8 mouse cellular contexts compared by ENCODE assay signal in the genomic region with DNA sequence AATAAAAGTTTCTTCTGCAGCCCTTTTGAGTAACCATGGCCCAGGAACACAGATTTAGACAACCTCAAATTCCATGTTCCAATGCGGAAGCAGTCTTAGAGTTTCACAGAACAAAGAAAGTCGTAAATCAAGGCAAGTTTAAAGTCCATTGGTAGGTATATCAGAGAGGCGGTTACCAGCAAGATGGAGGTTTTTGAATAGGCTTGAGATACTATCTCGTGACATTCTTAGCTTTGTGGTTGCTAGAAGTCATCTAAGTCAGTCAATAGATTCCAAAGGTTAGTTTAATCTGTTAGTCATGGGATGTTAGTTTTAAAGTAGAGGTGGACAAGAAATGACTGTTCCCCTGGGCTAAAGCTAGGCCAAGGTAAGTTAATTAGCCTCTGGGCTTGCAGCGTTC. TPM values are rescaled to one million over a fixed set of nuclear protein-coding genes. Genes with fewer than 3 reads are reported as not detected.
A peak's percentile ranks its signal among the peaks of the same experiment; 100 is the strongest.
DNase-seq lines count a peak whose midpoint lies in the region; ATAC-seq and TF ChIP-seq lines count a peak whose summit lies in the region.

Gene Fgd4, minus strand, starts transcription at position 89 of the 400 bp plus-strand sequence.

- TF ChIP-seq CTCF in layer of hippocampus, adult 2 months (conservative IDR thresholded peaks at IDR 0.05), result no peak

- H3K4me1 ChIP-seq in embryonic facial prominence, embryonic 11.5 days (ENCODE audit: control insufficient read depth, insufficient read depth, low read length), result no peaks in the 10 kb centered on the region
- peaks cover 0 to 2% of the 10 kb centered on the region in 2 experiments; a peak in 1 of 4 replicates for H3K4me1 ChIP-seq in heart, embryonic 14.5 days (ENCODE audit: control insufficient read depth in 2 of 2, insufficient read depth in 2 of 2, low read length in 2 of 2)
- H3K4me1 ChIP-seq in midbrain, embryonic 14.5 days (ENCODE audit: control insufficient read depth, insufficient read depth, low read length), result peaks cover 7% of the 10 kb centered on the region

- H3K4me3 ChIP-seq in layer of hippocampus, adult 2 months, result peak within 1 kb of the TSS; percentile 65
- peak within 1 kb of the TSS; percentile 71 for H3K4me3 ChIP-seq in embryonic facial prominence, embryonic 11.5 days (ENCODE audit: low read depth, low read length)
- H3K4me3 ChIP-seq in heart, embryonic 14.5 days (ENCODE audit: control insufficient read depth in 1 of 2, insufficient read depth in 1 of 2, low read depth in 1 of 2, low read length in 2 of 2), result peak within 1 kb of the TSS; percentile 65 to 89
- H3K4me3 ChIP-seq in midbrain, embryonic 14.5 days (replicated peaks; ENCODE audit: low read depth, low read length), result peak within 1 kb of the TSS; percentile 76

- H3K9ac ChIP-seq in embryonic facial prominence, embryonic 11.5 days (replicated peaks; ENCODE audit: low read length), result peak within 1 kb of the TSS; percentile 84
- peak within 1 kb of the TSS; percentile 80 for H3K9ac ChIP-seq in heart, embryonic 14.5 days (ENCODE audit: low read length)
- peak within 1 kb of the TSS; percentile 67 for H3K9ac ChIP-seq in midbrain, embryonic 14.5 days (replicated peaks; ENCODE audit: low read length)

- H3K4me2 ChIP-seq in embryonic facial prominence, embryonic 11.5 days (ENCODE audit: low read depth, low read length), result peak within 1 kb of the TSS; percentile 97
- peak within 1 kb of the TSS; percentile 96 for H3K4me2 ChIP-seq in heart, embryonic 14.5 days (ENCODE audit: low read length)
- H3K4me2 ChIP-seq in midbrain, embryonic 14.5 days (ENCODE audit: low read length), result peak within 1 kb of the TSS; percentile 98

- no peaks in the 10 kb centered on the region for H3K27me3 ChIP-seq in embryonic facial prominence, embryonic 11.5 days (ENCODE audit: control insufficient read depth, insufficient read depth, low read length)
- no peaks in the 10 kb centered on the region for H3K27me3 ChIP-seq in heart, embryonic 14.5 days (ENCODE audit: control insufficient read depth, insufficient read depth, low read length)
- H3K27me3 ChIP-seq in midbrain, embryonic 14.5 days (ENCODE audit: control insufficient read depth, insufficient read depth, low read length), result peaks cover 5% of the 10 kb centered on the region; the same call in 1 of the 2 replicates

- H3K9me3 ChIP-seq in embryonic facial prominence, embryonic 11.5 days (replicated peaks; ENCODE audit: control insufficient read depth, low read length), result no peaks in the 10 kb centered on the region
- H3K9me3 ChIP-seq in heart, embryonic 14.5 days (ENCODE audit: control insufficient read depth, low read length), result no peaks in the 10 kb centered on the region
- H3K9me3 ChIP-seq in midbrain, embryonic 14.5 days (ENCODE audit: control insufficient read depth, low read length), result no peaks in the 10 kb centered on the region

- ATAC-seq in embryonic facial prominence, embryonic 11.5 days (replicated peaks; ENCODE audit: insufficient number of reproducible peaks, low FRiP score, low TSS enrichment, low read depth), result no peak
- ATAC-seq in heart, embryonic 14.5 days (ENCODE audit: insufficient number of reproducible peaks, insufficient read depth, low FRiP score, low read depth), result no peak
- ATAC-seq in midbrain, embryonic 14.5 days (ENCODE audit: low FRiP score, low TSS enrichment), result no peak

- 48% methylated on average over 5 of the region's 5 CpGs for WGBS in embryonic facial prominence, embryonic 11.5 days
- 56% methylated on average over 5 of the region's 5 CpGs for WGBS in heart, embryonic 14.5 days
- 51% methylated on average over 5 of the region's 5 CpGs for WGBS in midbrain, embryonic 14.5 days

- H3K27ac ChIP-seq in layer of hippocampus, adult 2 months, result 0 out of 2 replicates have a peak within 1 kb of the TSS, but pooled peaks have one; percentile 36
- 0 out of 2 replicates have a peak within 1 kb of the TSS, but pooled peaks have one; percentile 13 for H3K27ac ChIP-seq in embryonic facial prominence, embryonic 11.5 days (replicated peaks; ENCODE audit: low read depth, low read length)
- H3K27ac ChIP-seq in heart, embryonic 14.5 days (replicated peaks in 1 of 2; ENCODE audit: control insufficient read depth in 1 of 2, insufficient read depth in 1 of 2, low read depth in 2 of 2, low read length in 2 of 2), result peak within 1 kb of the TSS in 1 of 2 experiments; percentile 39; a peak in 3 of 4 replicates
- no peak within 1 kb of the TSS for H3K27ac ChIP-seq in midbrain, embryonic 14.5 days (replicated peaks; ENCODE audit: low read depth, low read length)

- no peak for DNase-seq in layer of hippocampus, adult 2 months (ENCODE audit: low spot score in 2 of 2)
- no peak for DNase-seq in layer of hippocampus, adult 9-11 months
- no peak for DNase-seq in embryonic facial prominence, embryonic 11.5 days (ENCODE audit: low spot score)
- no peak for DNase-seq in layer of hippocampus, postnatal 14 days (ENCODE audit: low spot score in 2 of 2)
- no peak for DNase-seq in midbrain, embryonic 14.5 days
- DNase-seq in thymus, postnatal 0 days (ENCODE audit: low spot score), result no peak
- no peak for DNase-seq in adipocyte (ENCODE audit: low spot score)

- no peaks in the 10 kb centered on the region for H3K36me3 ChIP-seq in embryonic facial prominence, embryonic 11.5 days (replicated peaks; ENCODE audit: control insufficient read depth, insufficient read depth, low read depth, low read length)
- H3K36me3 ChIP-seq in heart, embryonic 14.5 days (ENCODE audit: control insufficient read depth, insufficient read depth, low read length), result no peaks in the 10 kb centered on the region
- no peaks in the 10 kb centered on the region for H3K36me3 ChIP-seq in midbrain, embryonic 14.5 days (ENCODE audit: control insufficient read depth, insufficient read depth, low read length)

RNA-seq across cellular contexts. Expression of gene Fgd4, which starts in this region (rescaled TPM):
- 10 to 100 TPM; 48.7 to 52.4 TPM for total RNA-seq in layer of hippocampus, adult 2 months (2021)
- 5.4 and 7.1 TPM in 2 replicates for polyA plus RNA-seq in embryonic facial prominence, embryonic 11.5 days (2014; fragmentation: Nextera tagmentation; extraction: Ambion mirVana)
- 14.9 and 15.7 TPM in 2 replicates for polyA plus RNA-seq in heart, embryonic 14.5 days (2014; fragmentation: Nextera tagmentation; extraction: Ambion mirVana)
- 10 to 100 TPM; 58.7 to 59.5 TPM for total RNA-seq in layer of hippocampus, postnatal 14 days (2021)
- polyA plus RNA-seq in midbrain, embryonic 14.5 days (2014; fragmentation: Nextera tagmentation; extraction: Ambion mirVana), result 24.3 and 25.5 TPM in 2 replicates
- 2.3 and 2.9 TPM in 2 replicates for polyA plus RNA-seq in thymus, postnatal 0 days (2015; fragmentation: Nextera tagmentation; extraction: Ambion mirVana)
